Mouse (Mus musculus) hindbrain, embryonic 11.5 days (tissue): ENCODE data around the gene Gm20388. TPM values are rescaled to one million over a fixed set of nuclear protein-coding genes. Genes with fewer than 3 reads are reported as not detected.
"Not testable (repeated sequence)": the region's sequence is repeated elsewhere in the genome, so short reads cannot be mapped to it uniquely, and the experiment has no call there.

Experiments
- ATAC-seq: fragments of 200-750 bp; cut with Nextera tagmentation; 2 replicates; pipeline ENCODE4 v1.8.0; 2017; ENCODE audit warnings: mild to moderate bottlenecking, moderate TSS enrichment, moderate library complexity; ENCODE audit not compliant: low FRiP score
- DNase-seq: peaks from one replicate; pipeline ENCODE4 v3.0.0-alpha.2; 2015; ENCODE audit warnings: low spot score
- H3K27ac ChIP-seq: fragments of 300-500 bp; sonication (generic); 2 replicates; pipeline ENCODE4 v1.5.1; 2014; ENCODE audit warnings: mild to moderate bottlenecking, low read depth, low read length
- H3K27me3 ChIP-seq: fragments of 300-500 bp; sonication (generic); 2 replicates; pipeline ENCODE4 v1.6.1; 2014; ENCODE audit warnings: mild to moderate bottlenecking, low read length, moderate library complexity, mixed read lengths; ENCODE audit not compliant: control insufficient read depth, insufficient read depth
- H3K36me3 ChIP-seq: fragments of 300-500 bp; sonication (generic); 2 replicates; pipeline ENCODE4 v1.6.1; 2014; ENCODE audit warnings: mild to moderate bottlenecking, low read length, moderate library complexity, mixed read lengths; ENCODE audit not compliant: control insufficient read depth, insufficient read depth
- H3K4me1 ChIP-seq: fragments of 300-500 bp; sonication (generic); replicated peaks from 2 replicates; pipeline ENCODE4 v1.6.1; 2014; ENCODE audit warnings: low read length, mixed read lengths; ENCODE audit not compliant: control insufficient read depth, insufficient read depth
- H3K4me2 ChIP-seq: fragments of 300-500 bp; sonication (generic); replicated peaks from 2 replicates; pipeline ENCODE4 v1.6.1; 2014; ENCODE audit warnings: mild to moderate bottlenecking, low read depth, low read length
- H3K4me3 ChIP-seq: fragments of 300-500 bp; sonication (generic); 2 replicates; pipeline ENCODE4 v1.5.1; 2014; ENCODE audit warnings: low read depth, low read length
- H3K9ac ChIP-seq: fragments of 300-500 bp; sonication (generic); 2 replicates; pipeline ENCODE4 v1.6.1; 2014; ENCODE audit warnings: low read depth, low read length
- H3K9me3 ChIP-seq: fragments of 300-500 bp; sonication (generic); 2 replicates; pipeline ENCODE4 v1.6.1; 2016; ENCODE audit warnings: low read length; ENCODE audit not compliant: control insufficient read depth
- WGBS: fragments of 180-500 bp; shearing (Covaris S2); extraction: QIAGEN DNeasy Blood & Tissue Kit; methylation state at CpG from one replicate; pipeline ENCODE4 v1.1.7; 2014; 5-methylcytosine and 5-hydroxymethylcytosine counted together
- polyA plus RNA-seq: library from polyadenylated mRNA; unstranded; fragments of >200 nt; fragmentation: Nextera tagmentation; extraction: Ambion mirVana; gene quantifications from 2 replicates; pipeline ENCODE4 v1.2.1, GENCODE M21; 2014

The Gm20388 gene
- polyA plus RNA-seq, 1 experiment from 2014 or later, result 11.8 TPM

- Histone ChIP-seq H3K4me2 (no peak overlapping the region), H3K4me1 (peaks cover 3% of the 10 kb centered on the region; the same call in 1 of the 2 replicates), H3K36me3 (no peaks in the 10 kb centered on the region), H3K27ac (no peak overlapping the region), H3K4me3 (no peak overlapping the region), H3K9me3 (no peaks in the 10 kb centered on the region), H3K27me3 (peaks cover 6% of the 10 kb centered on the region), H3K9ac (no peak overlapping the region)
- DNase-seq (peak; percentile 59), ATAC-seq (no peak)
- 74% methylated on average over 5 of the region's 5 CpGs for WGBS
These were observed 1526.0 kb downstream of the Gm20388 start for GRCm38 (mm10) chr8:121436656-121437055.

GRCm38 (mm10) chr8:121437506-121437905, 1526.9 kb downstream of the Gm20388 start:
- H3K4me3 ChIP-seq, result no peak overlapping the region
- DNase-seq (no peak), ATAC-seq (no peak)
- H3K36me3 ChIP-seq, result no peaks in the 10 kb centered on the region
- no peak overlapping the region for H3K4me2 ChIP-seq
- H3K27ac ChIP-seq, result 0 out of 2 replicates have a peak overlapping the region, but pooled peaks have one; percentile 20
- no peaks in the 10 kb centered on the region for H3K9me3 ChIP-seq
- H3K9ac ChIP-seq, result no peak overlapping the region
- peaks cover 3% of the 10 kb centered on the region; the same call in 1 of the 2 replicates for H3K4me1 ChIP-seq
- peaks cover 6% of the 10 kb centered on the region for H3K27me3 ChIP-seq
- WGBS, result 66% methylated on average over 6 of the region's 6 CpGs

- H3K27me3 ChIP-seq, result peaks cover under 1% of the 10 kb centered on the region
- DNase-seq (peak; percentile 54), ATAC-seq (no peak)
- peaks cover 2% of the 10 kb centered on the region; the same call in 1 of the 2 replicates for H3K4me1 ChIP-seq
- no peak overlapping the region for H3K9ac ChIP-seq
- no peak overlapping the region for H3K4me2 ChIP-seq
- no peaks in the 10 kb centered on the region for H3K9me3 ChIP-seq
- H3K27ac ChIP-seq, result no peak overlapping the region
- 35% methylated on average over 6 of the region's 6 CpGs for WGBS
- H3K36me3 ChIP-seq, result no peaks in the 10 kb centered on the region
- no peak overlapping the region for H3K4me3 ChIP-seq
These were observed 1527.5 kb downstream of the Gm20388 start for GRCm38 (mm10) chr8:121438111-121438510.

GRCm38 (mm10) chr8:121439351-121439750, 1528.7 kb downstream of the Gm20388 start:
- WGBS, result 79% methylated on average over 4 of the region's 4 CpGs
- DNase-seq (no peak), ATAC-seq (no peak)
- Histone ChIP-seq H3K27me3 (no peaks in the 10 kb centered on the region; the same call in 1 of the 2 replicates), H3K4me2 (no peak overlapping the region), H3K9ac (no peak overlapping the region), H3K27ac (no peak overlapping the region), H3K4me1 (no peaks in the 10 kb centered on the region), H3K4me3 (no peak overlapping the region), H3K36me3 (no peaks in the 10 kb centered on the region), H3K9me3 (no peaks in the 10 kb centered on the region)

- WGBS, result 60% methylated on average over 7 of the region's 7 CpGs
- no peak overlapping the region for H3K4me2 ChIP-seq
- no peak overlapping the region for H3K27ac ChIP-seq
- H3K4me1 ChIP-seq, result no peaks in the 10 kb centered on the region
- no peaks in the 10 kb centered on the region; the same call in 1 of the 2 replicates for H3K27me3 ChIP-seq
- no peaks in the 10 kb centered on the region for H3K9me3 ChIP-seq
- H3K9ac ChIP-seq, result no peak overlapping the region
- H3K4me3 ChIP-seq, result no peak overlapping the region
- no peak for DNase-seq
- H3K36me3 ChIP-seq, result no peaks in the 10 kb centered on the region
- ATAC-seq, result no peak
These were observed 1532.7 kb downstream of the Gm20388 start for GRCm38 (mm10) chr8:121443361-121443760.

GRCm38 (mm10) chr8:121444521-121444920, 1533.9 kb downstream of the Gm20388 start:
- H3K4me3 ChIP-seq, H3K4me1 ChIP-seq, DNase-seq, H3K9ac ChIP-seq, H3K27me3 ChIP-seq, H3K27ac ChIP-seq, H3K4me2 ChIP-seq, H3K36me3 ChIP-seq, H3K9me3 ChIP-seq, ATAC-seq: not testable (repeated sequence)
- WGBS, result 94% methylated on average over 1 of the region's 1 CpGs

- ATAC-seq, result no peak
- no peaks in the 10 kb centered on the region for H3K27me3 ChIP-seq
- no peak for DNase-seq
- H3K36me3 ChIP-seq, result no peaks in the 10 kb centered on the region
- no peak overlapping the region for H3K4me3 ChIP-seq
- H3K9ac ChIP-seq, result no peak overlapping the region
- H3K9me3 ChIP-seq, result no peaks in the 10 kb centered on the region
- no peaks in the 10 kb centered on the region for H3K4me1 ChIP-seq
- 89% methylated on average over 10 of the region's 10 CpGs for WGBS
- no peak overlapping the region for H3K4me2 ChIP-seq
- no peak overlapping the region for H3K27ac ChIP-seq
These were observed 1534.4 kb downstream of the Gm20388 start for GRCm38 (mm10) chr8:121445027-121445471.

GRCm38 (mm10) chr8:121446133-121446532, 1535.5 kb downstream of the Gm20388 start:
- H3K27ac ChIP-seq, result no peak overlapping the region
- DNase-seq (no peak), ATAC-seq (no peak)
- no peaks in the 10 kb centered on the region for H3K9me3 ChIP-seq
- no peak overlapping the region for H3K4me2 ChIP-seq
- H3K4me1 ChIP-seq, result no peaks in the 10 kb centered on the region
- WGBS, result 74% methylated on average over 12 of the region's 12 CpGs
- H3K9ac ChIP-seq, result no peak overlapping the region
- H3K27me3 ChIP-seq, result no peaks in the 10 kb centered on the region
- H3K4me3 ChIP-seq, result no peak overlapping the region
- H3K36me3 ChIP-seq, result no peaks in the 10 kb centered on the region

GRCm38 (mm10) chr8:121446862-121447261, 1536.2 kb downstream of the Gm20388 start:
- Histone ChIP-seq H3K4me2 (no peak overlapping the region), H3K27ac (no peak overlapping the region), H3K9ac (no peak overlapping the region), H3K4me1 (no peaks in the 10 kb centered on the region), H3K9me3 (no peaks in the 10 kb centered on the region), H3K36me3 (no peaks in the 10 kb centered on the region), H3K27me3 (no peaks in the 10 kb centered on the region), H3K4me3 (no peak overlapping the region)
- DNase-seq (no peak), ATAC-seq (no peak)
- 85% methylated on average over 6 of the region's 6 CpGs for WGBS
